Mouse (Mus musculus) embryonic facial prominence, embryonic 10.5 days (tissue): ENCODE results near the gene Olfml2a. TPM values are rescaled to one million over a fixed set of nuclear protein-coding genes. Genes with fewer than 3 reads are reported as not detected.

Source experiments
- DNase-seq: peaks from one replicate; pipeline ENCODE4 v3.0.0-alpha.2; 2017; ENCODE audit warnings: low spot score
- H3K27ac ChIP-seq: fragments of 300-500 bp; sonication (generic); replicated peaks from 2 replicates; pipeline ENCODE4 v1.5.1; 2016; ENCODE audit warnings: mild to moderate bottlenecking
- H3K27me3 ChIP-seq: fragments of 300-500 bp; sonication (generic); replicated peaks from 2 replicates; pipeline ENCODE4 v1.6.1; 2016; ENCODE audit warnings: low read depth, mild to moderate bottlenecking; ENCODE audit not compliant: poor library complexity, severe bottlenecking
- H3K36me3 ChIP-seq: fragments of 300-500 bp; sonication (generic); replicated peaks from 2 replicates; pipeline ENCODE4 v1.6.1; 2016; ENCODE audit warnings: mild to moderate bottlenecking, moderate library complexity
- H3K4me1 ChIP-seq: fragments of 300-500 bp; sonication (generic); 2 replicates; pipeline ENCODE4 v1.6.1; 2016
- H3K4me3 ChIP-seq: fragments of 300-500 bp; sonication (generic); 2 replicates; pipeline ENCODE4 v1.5.1; 2016; ENCODE audit warnings: mild to moderate bottlenecking, moderate library complexity
- H3K9me3 ChIP-seq: fragments of 300-500 bp; sonication (generic); 2 replicates; pipeline ENCODE4 v1.6.1; 2016; ENCODE audit warnings: mild to moderate bottlenecking
- whole genome bisulfite sequencing: fragments of 180-500 bp; shearing (Covaris S2); methylation state at CpG from one replicate; pipeline ENCODE4 v1.1.7; 2016; 5-methylcytosine and 5-hydroxymethylcytosine counted together
- polyA plus RNA-seq: library from polyadenylated mRNA; unstranded; fragments of >200 nt; fragmentation: Nextera tagmentation; extraction: Ambion mirVana; gene quantifications from 2 replicates; pipeline ENCODE4 v1.2.1, GENCODE M21; 2016

Olfml2a gene
- polyA plus RNA-seq, 1 experiment from 2014 or later: 1.9 TPM

GRCm38 (mm10) chr2:38941898-38942297 lies 10.1 kb downstream of the Olfml2a start:
- Histone ChIP-seq H3K9me3 (no peaks in the 10 kb centered on the region), H3K4me3 (no peak overlapping the region), H3K36me3 (no peaks in the 10 kb centered on the region), H3K4me1 (no peaks in the 10 kb centered on the region), H3K27ac (no peak overlapping the region), H3K27me3 (no peaks in the 10 kb centered on the region)
- WGBS: 78% methylated on average over 2 of the region's 2 CpGs
- no peak for DNase-seq

- H3K4me1 ChIP-seq: no peaks in the 10 kb centered on the region
- no peaks in the 10 kb centered on the region for H3K36me3 ChIP-seq
- no peaks in the 10 kb centered on the region for H3K27me3 ChIP-seq
- H3K4me3 ChIP-seq: no peak overlapping the region
- H3K27ac ChIP-seq: no peak overlapping the region
- DNase-seq: no peak
- no peaks in the 10 kb centered on the region for H3K9me3 ChIP-seq
- 86% methylated on average over 5 of the region's 5 CpGs for WGBS
These were observed 11.4 kb downstream of the Olfml2a start for GRCm38 (mm10) chr2:38943161-38943560.

DNA sequence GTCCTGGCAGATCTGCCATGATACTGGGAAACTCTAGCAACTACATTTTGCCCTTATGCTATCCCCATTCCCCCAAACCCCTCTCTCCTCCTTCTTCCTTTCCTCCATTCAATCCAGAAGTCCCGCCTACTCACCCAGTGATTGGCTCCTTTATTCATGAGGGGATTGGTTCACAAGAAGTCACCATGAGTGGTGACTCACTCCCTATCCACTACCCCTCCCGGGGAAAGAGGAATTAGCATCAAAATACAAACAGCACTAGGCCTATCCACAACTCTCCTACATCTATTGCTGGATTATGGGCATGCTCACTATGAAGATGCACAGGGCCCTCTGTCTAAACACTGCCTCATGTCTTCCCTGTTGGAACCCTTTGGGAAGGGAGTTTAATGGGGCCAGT lies 12.2 kb downstream of the Olfml2a start:
- Histone ChIP-seq H3K4me3 (no peak overlapping the region), H3K9me3 (no peaks in the 10 kb centered on the region), H3K4me1 (no peaks in the 10 kb centered on the region), H3K36me3 (no peaks in the 10 kb centered on the region), H3K27me3 (no peaks in the 10 kb centered on the region), H3K27ac (no peak overlapping the region)
- WGBS: 52% methylated on average over 2 of the region's 2 CpGs
- no peak for DNase-seq

- Histone ChIP-seq H3K4me3 (no peak overlapping the region), H3K4me1 (no peaks in the 10 kb centered on the region), H3K27ac (no peak overlapping the region), H3K36me3 (no peaks in the 10 kb centered on the region), H3K9me3 (no peaks in the 10 kb centered on the region), H3K27me3 (no peaks in the 10 kb centered on the region)
- DNase-seq: no peak
- WGBS: 69% methylated on average over 3 of the region's 3 CpGs
These were observed 12.8 kb downstream of the Olfml2a start for GRCm38 (mm10) chr2:38944460-38945161.

DNA sequence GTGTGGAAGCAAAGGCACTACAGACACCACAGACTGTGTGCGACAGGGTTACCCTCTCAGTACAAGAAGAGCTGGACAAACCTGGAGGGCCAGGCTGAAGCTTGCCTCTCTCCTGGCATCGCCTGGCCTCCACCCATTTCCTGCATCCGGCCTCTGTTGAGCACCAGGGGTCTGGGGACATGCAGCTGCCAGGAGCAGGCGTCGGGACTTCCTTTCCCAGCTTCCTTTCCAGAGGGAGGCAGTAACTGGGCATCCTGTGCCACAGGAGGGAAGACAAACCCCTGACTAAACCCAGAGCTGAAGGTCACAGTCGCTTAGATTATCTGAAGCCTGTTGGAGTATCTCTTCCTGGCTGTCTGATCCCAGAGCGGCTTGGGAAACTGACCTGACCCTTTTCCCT lies 15.8 kb downstream of the Olfml2a start:
- WGBS: 74% methylated on average over 7 of the region's 7 CpGs
- Histone ChIP-seq H3K36me3 (no peaks in the 10 kb centered on the region), H3K4me1 (no peaks in the 10 kb centered on the region), H3K27ac (no peak overlapping the region), H3K27me3 (no peaks in the 10 kb centered on the region), H3K4me3 (no peak overlapping the region), H3K9me3 (no peaks in the 10 kb centered on the region)
- DNase-seq: no peak

DNA sequence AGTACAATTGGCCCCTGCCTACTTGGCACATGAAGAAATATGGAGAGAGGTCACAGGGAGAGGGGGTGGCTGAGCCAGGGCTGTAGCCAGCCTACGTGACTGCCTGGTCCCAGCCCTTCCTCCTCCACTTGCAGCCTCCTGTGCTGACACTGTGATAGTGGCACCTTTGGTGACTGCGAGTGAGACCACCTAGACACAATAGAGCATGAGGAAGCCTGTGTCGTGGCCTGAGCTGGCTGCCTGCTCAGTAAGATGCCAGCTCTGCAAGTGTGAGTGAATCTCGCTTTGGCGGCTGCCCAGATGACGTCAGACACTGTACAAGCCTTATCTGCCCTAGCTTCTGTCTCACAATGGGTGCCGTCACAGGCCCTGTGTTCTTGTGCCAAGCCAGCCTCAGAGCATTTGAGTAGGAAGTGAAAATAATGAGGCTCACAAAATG lies 18.5 kb downstream of the Olfml2a start:
- Histone ChIP-seq H3K4me3 (no peak overlapping the region), H3K36me3 (no peaks in the 10 kb centered on the region), H3K27ac (no peak overlapping the region), H3K9me3 (no peaks in the 10 kb centered on the region), H3K27me3 (no peaks in the 10 kb centered on the region), H3K4me1 (no peaks in the 10 kb centered on the region)
- 90% methylated on average over 7 of the region's 7 CpGs for WGBS
- no peak for DNase-seq

- H3K27ac ChIP-seq: no peak overlapping the region
- DNase-seq: no peak
- no peaks in the 10 kb centered on the region for H3K36me3 ChIP-seq
- WGBS: 72% methylated on average over 5 of the region's 5 CpGs
- no peaks in the 10 kb centered on the region for H3K27me3 ChIP-seq
- H3K4me1 ChIP-seq: no peaks in the 10 kb centered on the region
- no peaks in the 10 kb centered on the region for H3K9me3 ChIP-seq
- H3K4me3 ChIP-seq: no peak overlapping the region
These were observed 21.5 kb downstream of the Olfml2a start for GRCm38 (mm10) chr2:38953152-38953883.

DNA sequence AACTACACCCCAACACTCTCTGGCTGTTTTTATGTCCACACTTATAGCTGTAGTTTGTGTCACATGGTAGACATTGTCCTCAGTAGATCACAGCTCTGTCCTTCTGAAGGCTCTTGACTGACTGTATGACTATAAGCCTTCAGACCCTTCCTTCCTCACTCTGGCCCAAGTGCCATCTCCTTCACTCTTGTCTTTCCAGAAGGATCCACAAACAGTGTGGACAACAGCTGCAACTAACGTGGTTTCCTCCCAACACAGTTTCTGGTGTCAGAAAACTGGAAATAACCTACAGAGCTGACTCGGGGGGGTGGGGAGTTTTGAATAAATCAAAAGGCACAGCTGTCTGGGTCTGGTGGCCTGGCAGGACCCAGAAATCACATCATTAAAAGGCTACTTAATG lies 24.3 kb downstream of the Olfml2a start:
- no peak overlapping the region for H3K27ac ChIP-seq
- no peak overlapping the region for H3K4me3 ChIP-seq
- no peaks in the 10 kb centered on the region for H3K4me1 ChIP-seq
- no peaks in the 10 kb centered on the region for H3K27me3 ChIP-seq
- H3K36me3 ChIP-seq: no peaks in the 10 kb centered on the region
- H3K9me3 ChIP-seq: no peaks in the 10 kb centered on the region
- 73% methylated on average over 2 of the region's 2 CpGs for WGBS
- DNase-seq: no peak

DNA sequence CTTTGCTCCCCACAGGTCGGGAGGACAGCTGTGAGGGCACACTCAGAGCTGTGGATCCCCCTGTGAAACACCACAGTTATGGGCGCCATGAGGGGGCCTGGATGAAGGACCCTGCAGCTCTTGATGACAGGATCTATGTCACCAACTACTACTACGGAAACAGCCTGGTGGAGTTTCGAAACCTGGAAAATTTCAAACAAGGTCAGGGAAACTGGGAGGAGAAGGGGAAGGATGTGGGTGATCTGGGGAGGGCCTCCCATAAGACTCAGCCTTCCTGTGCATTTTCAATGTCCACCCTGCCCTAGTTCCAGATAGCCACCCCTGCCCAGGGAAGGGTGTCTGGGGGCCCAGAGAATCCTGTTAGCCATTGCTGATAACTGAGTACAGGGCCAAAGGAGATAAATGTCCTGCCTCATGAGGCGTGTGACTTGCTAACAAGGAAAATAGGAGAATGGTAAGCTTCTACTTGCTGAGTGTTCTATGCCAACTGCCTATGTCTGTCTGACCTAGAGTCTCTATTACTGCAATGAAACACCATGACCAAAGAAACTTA lies 26.0 kb downstream of the Olfml2a start:
- Histone ChIP-seq H3K27ac (no peak overlapping the region), H3K4me1 (no peaks in the 10 kb centered on the region), H3K36me3 (no peaks in the 10 kb centered on the region), H3K4me3 (no peak overlapping the region), H3K9me3 (no peaks in the 10 kb centered on the region), H3K27me3 (no peaks in the 10 kb centered on the region)
- DNase-seq: no peak
- WGBS: 88% methylated on average over 5 of the region's 5 CpGs

DNA sequence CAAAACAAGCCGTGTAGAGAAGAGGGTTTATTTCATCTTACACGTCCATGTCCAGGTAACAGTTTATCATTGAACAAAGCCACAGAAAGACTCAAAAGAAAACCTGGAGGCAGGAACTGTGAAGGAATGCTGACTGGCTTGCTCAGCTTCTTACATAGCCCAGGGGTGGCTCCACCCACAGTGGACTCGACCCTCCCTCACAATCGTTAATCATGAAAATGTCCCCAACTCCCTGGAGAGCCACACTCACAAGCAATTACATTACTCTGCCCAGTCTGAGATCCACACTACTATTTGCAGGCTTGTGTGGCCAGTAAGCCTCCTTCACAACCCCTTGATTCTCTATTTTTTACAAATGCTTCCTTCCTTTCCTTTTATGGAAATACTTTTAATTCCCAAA lies 32.4 kb downstream of the Olfml2a start:
- 38% methylated on average over 4 of the region's 4 CpGs for WGBS
- Histone ChIP-seq H3K36me3 (no peaks in the 10 kb centered on the region), H3K9me3 (no peaks in the 10 kb centered on the region), H3K4me3 (no peak overlapping the region), H3K27ac (no peak overlapping the region), H3K4me1 (0 out of 2 replicates have a peak, but pooled peaks cover 8% of the 10 kb centered on the region), H3K27me3 (no peaks in the 10 kb centered on the region)
- DNase-seq: peak; percentile 49

GRCm38 (mm10) chr2:38969650-38970049 lies 37.9 kb downstream of the Olfml2a start:
- H3K9me3 ChIP-seq: no peaks in the 10 kb centered on the region
- no peak overlapping the region for H3K4me3 ChIP-seq
- DNase-seq: no peak
- WGBS: 95% methylated on average over 2 of the region's 2 CpGs
- H3K27ac ChIP-seq: no peak overlapping the region
- no peaks in the 10 kb centered on the region for H3K4me1 ChIP-seq
- no peaks in the 10 kb centered on the region for H3K27me3 ChIP-seq
- H3K36me3 ChIP-seq: no peaks in the 10 kb centered on the region

DNA sequence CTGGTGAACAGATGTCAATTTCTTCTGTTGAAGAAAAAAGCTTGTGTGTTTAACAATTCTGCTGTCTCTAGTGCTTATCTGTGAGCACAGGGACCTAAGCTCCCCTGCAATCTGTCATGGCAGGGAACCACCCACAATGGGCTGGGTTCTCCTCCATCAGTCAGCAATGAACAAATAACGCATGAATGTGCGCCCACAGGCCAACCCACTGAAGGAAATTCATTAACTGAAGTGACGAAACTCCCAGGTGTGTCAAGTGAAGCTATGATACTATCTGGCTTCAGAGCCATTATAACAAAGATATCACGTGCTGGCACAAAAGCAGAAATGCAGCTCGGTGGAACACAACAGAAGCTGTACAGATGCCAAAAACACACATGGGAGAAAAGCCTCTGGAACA lies 38.3 kb downstream of the Olfml2a start:
- 87% methylated on average over 5 of the region's 5 CpGs for WGBS
- H3K4me3 ChIP-seq: no peak overlapping the region
- no peaks in the 10 kb centered on the region for H3K36me3 ChIP-seq
- no peak overlapping the region for H3K27ac ChIP-seq
- H3K4me1 ChIP-seq: no peaks in the 10 kb centered on the region
- DNase-seq: no peak
- no peaks in the 10 kb centered on the region for H3K27me3 ChIP-seq
- H3K9me3 ChIP-seq: no peaks in the 10 kb centered on the region

- Histone ChIP-seq H3K27ac (no peak overlapping the region), H3K4me3 (no peak overlapping the region), H3K27me3 (no peaks in the 10 kb centered on the region), H3K36me3 (no peaks in the 10 kb centered on the region), H3K4me1 (peaks cover 5% of the 10 kb centered on the region), H3K9me3 (no peaks in the 10 kb centered on the region)
- WGBS: 43% methylated on average over 2 of the region's 2 CpGs
- no peak for DNase-seq
These were observed 41.4 kb downstream of the Olfml2a start for GRCm38 (mm10) chr2:38973223-38973622.
